Mouse (Mus musculus) liver, adult 2 months (tissue): ENCODE measurements around the gene Rhoj. TPM values are rescaled to one million over a fixed set of nuclear protein-coding genes. Genes with fewer than 3 reads are reported as not detected.

Experiments used
- DNase-seq: peaks from one replicate; pipeline ENCODE4 v3.0.0-alpha.2; 2011; ENCODE audit warnings: low read depth, low spot score; ENCODE audit errors: extremely low read depth
- H3K27ac ChIP-seq: fragments of 200-500 bp; replicated peaks from 2 replicates; pipeline ENCODE4 v1.5.1; 2012; ENCODE audit warnings: low read depth, mild to moderate bottlenecking, control low read depth, inconsistent platforms, low read length; ENCODE audit not compliant: insufficient read depth
- H3K27me3 ChIP-seq: fragments of 200-500 bp; 2 replicates; pipeline ENCODE4 v1.6.1; 2012; ENCODE audit warnings: mild to moderate bottlenecking, moderate library complexity, low read length, inconsistent platforms; ENCODE audit not compliant: control insufficient read depth, insufficient read depth
- H3K36me3 ChIP-seq: fragments of 200-500 bp; 2 replicates; pipeline ENCODE4 v1.6.1; 2012; ENCODE audit warnings: low read length, inconsistent platforms; ENCODE audit not compliant: control insufficient read depth, insufficient read depth
- H3K4me1 ChIP-seq: fragments of 200-500 bp; 2 replicates; pipeline ENCODE4 v1.6.1; 2011; ENCODE audit warnings: low read length; ENCODE audit not compliant: control insufficient read depth, insufficient read depth
- H3K4me3 ChIP-seq: fragments of 200-500 bp; 2 replicates; pipeline ENCODE4 v1.5.1; 2011; ENCODE audit warnings: low read depth, mild to moderate bottlenecking, control low read depth, low read length, moderate library complexity; ENCODE audit not compliant: insufficient read depth
- H3K79me2 ChIP-seq: fragments of 200-500 bp; 2 replicates; pipeline ENCODE4 v1.6.1; 2012; ENCODE audit warnings: inconsistent platforms, mild to moderate bottlenecking, low read length, moderate library complexity; ENCODE audit not compliant: control insufficient read depth, insufficient read depth
- H3K9ac ChIP-seq: fragments of 200-500 bp; 2 replicates; pipeline ENCODE4 v1.6.1; 2012; ENCODE audit warnings: low read depth, mild to moderate bottlenecking, control low read depth, inconsistent platforms, low read length
- CTCF ChIP-seq: fragments of 200-500 bp; IDR thresholded peaks from 2 replicates; pipeline ENCODE4 v1.5.1; 2011; ENCODE audit warnings: low read depth, low read length, control low read depth
- POLR2A ChIP-seq: fragments of 200-500 bp; IDR thresholded peaks from 2 replicates; pipeline ENCODE4 v1.6.1; 2011; ENCODE audit warnings: low read length, control low read depth; ENCODE audit not compliant: insufficient read depth; ENCODE audit errors: extremely low read depth
- WGBS: fragments of 180-500 bp; shearing (Covaris S2); methylation state at CpG from one replicate; pipeline ENCODE4 v1.1.7; 2018; 5-methylcytosine and 5-hydroxymethylcytosine counted together
- polyA plus RNA-seq: library from polyadenylated mRNA; depleted of rRNA; stranded (reverse); fragments of >200 nt; gene quantifications from 2 replicates; pipeline ENCODE4 v1.2.3, GENCODE M21; 2012
- total RNA-seq: library from RNA; depleted of rRNA; stranded (reverse); fragments of >200 nt; gene quantifications from 2 replicates; pipeline ENCODE4 v1.2.3, GENCODE M21; 2014

Gene Rhoj
- total and polyA plus RNA-seq, 2 experiments: 2.8 to 4.5 TPM

GRCm38 (mm10) chr12:75351846-75352245, 43.7 kb downstream of the Rhoj start:
- Histone ChIP-seq H3K79me2 (no peaks in the 10 kb centered on the region), H3K36me3 (no peaks in the 10 kb centered on the region), H3K27me3 (no peaks in the 10 kb centered on the region), H3K4me1 (no peaks in the 10 kb centered on the region), H3K27ac (no peak overlapping the region), H3K4me3 (no peak overlapping the region), H3K9ac (no peak overlapping the region)
- 71% methylated on average over 7 of the region's 7 CpGs for WGBS
- TF ChIP-seq POLR2A: no peak
- no peak for TF ChIP-seq CTCF
- DNase-seq: no peak

- DNase-seq: no peak
- WGBS: 64% methylated on average over 6 of the region's 6 CpGs
- Histone ChIP-seq H3K4me3 (no peak overlapping the region), H3K9ac (no peak overlapping the region), H3K27me3 (no peaks in the 10 kb centered on the region), H3K36me3 (no peaks in the 10 kb centered on the region), H3K79me2 (no peaks in the 10 kb centered on the region), H3K4me1 (no peaks in the 10 kb centered on the region), H3K27ac (no peak overlapping the region)
- TF ChIP-seq CTCF: no peak
- no peak for TF ChIP-seq POLR2A
Observed at GRCm38 (mm10) chr12:75352410-75352809, 44.3 kb downstream of the Rhoj start.

- Histone ChIP-seq H3K27me3 (no peaks in the 10 kb centered on the region), H3K4me1 (no peaks in the 10 kb centered on the region), H3K27ac (no peak overlapping the region), H3K4me3 (no peak overlapping the region), H3K36me3 (no peaks in the 10 kb centered on the region), H3K9ac (no peak overlapping the region), H3K79me2 (no peaks in the 10 kb centered on the region)
- 74% methylated on average over 7 of the region's 7 CpGs for WGBS
- no peak for TF ChIP-seq POLR2A
- no peak for TF ChIP-seq CTCF
- no peak for DNase-seq
Observed at GRCm38 (mm10) chr12:75354354-75354753, 46.2 kb downstream of the Rhoj start.

- Histone ChIP-seq H3K27me3 (no peaks in the 10 kb centered on the region), H3K79me2 (no peaks in the 10 kb centered on the region), H3K9ac (no peak overlapping the region), H3K4me3 (no peak overlapping the region), H3K27ac (no peak overlapping the region), H3K4me1 (no peaks in the 10 kb centered on the region), H3K36me3 (no peaks in the 10 kb centered on the region)
- TF ChIP-seq CTCF (no peak), POLR2A (no peak)
- 83% methylated on average over 4 of the region's 4 CpGs for WGBS
- no peak for DNase-seq
Observed at GRCm38 (mm10) chr12:75357781-75358180, 49.7 kb downstream of the Rhoj start.

GRCm38 (mm10) chr12:75358714-75359113, 50.6 kb downstream of the Rhoj start:
- 80% methylated on average over 4 of the region's 4 CpGs for WGBS
- no peak for DNase-seq
- H3K4me3 ChIP-seq: no peak overlapping the region

GRCm38 (mm10) chr12:75359500-75359899, 51.4 kb downstream of the Rhoj start:
- H3K9ac ChIP-seq: no peak overlapping the region
- no peaks in the 10 kb centered on the region for H3K79me2 ChIP-seq
- H3K27ac ChIP-seq: no peak overlapping the region
- H3K36me3 ChIP-seq: no peaks in the 10 kb centered on the region
- peak; percentile 6 for DNase-seq
- H3K4me3 ChIP-seq: no peak overlapping the region
- 50% methylated on average over 2 of the region's 2 CpGs for WGBS
- TF ChIP-seq POLR2A: no peak
- no peak for TF ChIP-seq CTCF
- no peaks in the 10 kb centered on the region for H3K4me1 ChIP-seq
- H3K27me3 ChIP-seq: no peaks in the 10 kb centered on the region

More at GRCm38 (mm10) chr12:75358714-75359113, 50.6 kb downstream of the Rhoj start:
- Histone ChIP-seq H3K79me2 (no peaks in the 10 kb centered on the region), H3K4me1 (no peaks in the 10 kb centered on the region), H3K27ac (no peak overlapping the region), H3K9ac (no peak overlapping the region), H3K36me3 (no peaks in the 10 kb centered on the region), H3K27me3 (no peaks in the 10 kb centered on the region)
- TF ChIP-seq CTCF (no peak), POLR2A (no peak)
